Comparison of ENCODE assay signal across 26 mouse cellular contexts in the genomic region with DNA sequence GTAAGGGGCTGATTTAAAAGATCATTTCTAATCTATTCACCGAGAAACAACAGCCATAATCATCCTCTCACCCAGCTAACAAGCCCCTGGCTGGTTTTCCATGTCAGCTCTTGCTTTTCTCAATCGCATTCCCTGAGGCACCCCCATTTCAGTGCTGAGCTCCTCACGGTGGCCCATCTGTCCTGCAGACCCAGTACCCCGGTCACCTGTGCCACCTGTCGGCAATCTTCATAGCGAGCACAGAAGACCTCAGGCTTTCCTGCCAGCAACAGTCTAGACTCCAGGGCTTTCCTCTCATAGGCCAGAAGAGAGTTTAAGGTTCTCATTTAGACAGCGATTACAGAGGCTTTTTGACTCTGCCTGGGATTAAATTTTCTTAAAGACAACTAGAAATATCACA.
DNase-seq lines count a peak whose midpoint lies in the region; ATAC-seq and TF ChIP-seq lines count a peak whose summit lies in the region.
"Had no signal": no experiment of that assay in that cellular context is flagged by ENCODE, and none has a peak within 500 bp of the region (broad histone marks: within the 10 kb centered on the region; RNA-seq: fewer than 3 reads in every experiment).

No protein-coding gene starts in this region.

- no peak overlapping the region for H3K4me3 ChIP-seq in gastrocnemius, adult 2 months
- H3K4me3 ChIP-seq: forebrain, embryonic 13.5 days; heart, embryonic 12.5 days; hindbrain, embryonic 13.5 days; midbrain, embryonic 15.5 days; neural tube, embryonic 12.5 days had no signal

- no peak for ATAC-seq in inflammation-experienced regulatory T-cells, adult 6 months
- ATAC-seq: forebrain, embryonic 13.5 days; intestine, postnatal 0 days; midbrain, embryonic 15.5 days; Patski had no signal

- intact Hi-C loops in gastrocnemius, adult 2 months (cut with DNase I), result no loop called here

- peak overlapping the region; percentile 71 for H3K27ac ChIP-seq in gastrocnemius, adult 2 months
- H3K27ac ChIP-seq: forebrain, embryonic 13.5 days; hindbrain, embryonic 13.5 days; liver, embryonic 14.5 days; midbrain, embryonic 15.5 days; neural tube, embryonic 12.5 days had no signal

- TF ChIP-seq CTCF in gastrocnemius, adult 2 months (IDR thresholded peaks at IDR 0.05), result no peak

- DNase-seq in gastrocnemius, adult 2 months, result no peak
- DNase-seq in gastrocnemius, adult 18-20 months (ENCODE audit: low spot score), result no peak
- DNase-seq in cerebellum, adult 11 months, result peak; percentile 41
- peak; percentile 63 for DNase-seq in cerebellum, adult 9-10 months
- peak; percentile 35 to 50 for DNase-seq in cerebellum, postnatal 36 days
- DNase-seq in thymus, postnatal 10 days (ENCODE audit: low spot score in 2 of 2), result no peak
- DNase-seq: adrenal gland, postnatal 10 days; gastrocnemius, postnatal 36 days; heart, postnatal 4 days; kidney, adult 9 months; kidney, postnatal 14 days; lung, embryonic 14.5 days; lung, postnatal 14 days; right cerebral cortex, adult 18-20 months; right cerebral cortex, postnatal 4 days; thymus, adult 2 months; thymus, postnatal 4 days had no signal

Comparison
In these comparisons a context has a peak if more than half of its experiments do, and no peak if none do; other contexts are left out.
1. DNase-seq: peak in cerebellum, adult 11 months (single experiment), cerebellum, adult 9-10 months (single experiment) and cerebellum, postnatal 36 days (2 of 2); none in gastrocnemius, adult 2 months (single experiment), gastrocnemius, adult 18-20 months (single experiment) and thymus, postnatal 10 days (0 of 2).